Mouse (Mus musculus) stomach, embryonic 14.5 days (tissue): ENCODE measurements at regions not wholly inside any gene's neighbourhood (a gene's known extent, or its start where the extent isn't known, plus 50 kb on each side); places are given as distances from the start of the nearest gene placed in this dataset.

ENCODE experiments used
- ATAC-seq: fragments of 200-750 bp; cut with Nextera tagmentation; 2 replicates; pipeline ENCODE4 v1.8.0; 2017; ENCODE audit warnings: low read depth, moderate TSS enrichment; ENCODE audit not compliant: insufficient number of reproducible peaks, insufficient read depth, low FRiP score
- H3K27ac ChIP-seq: fragments of 300-500 bp; sonication (generic); 2 replicates; pipeline ENCODE4 v1.5.1; 2014; ENCODE audit warnings: mild to moderate bottlenecking, low read length, moderate library complexity, mixed read lengths
- H3K27me3 ChIP-seq: fragments of 300-500 bp; sonication (generic); 2 replicates; pipeline ENCODE4 v1.6.1; 2014; ENCODE audit warnings: low read length, control low read depth, mixed read lengths; ENCODE audit not compliant: control insufficient read depth, insufficient read depth
- H3K36me3 ChIP-seq: fragments of 300-500 bp; sonication (generic); 2 replicates; pipeline ENCODE4 v1.6.1; 2014; ENCODE audit warnings: mild to moderate bottlenecking, control low read depth, low read length, moderate library complexity, mixed read lengths; ENCODE audit not compliant: control insufficient read depth, insufficient read depth
- H3K4me1 ChIP-seq: fragments of 300-500 bp; sonication (generic); 2 replicates; pipeline ENCODE4 v1.6.1; 2014; ENCODE audit warnings: low read length, control low read depth, mixed read lengths; ENCODE audit not compliant: control insufficient read depth, insufficient read depth
- H3K4me2 ChIP-seq: fragments of 300-500 bp; sonication (generic); replicated peaks from 2 replicates; pipeline ENCODE4 v1.6.1; 2014; ENCODE audit warnings: low read depth, low read length, control low read depth
- H3K4me3 ChIP-seq: fragments of 300-500 bp; sonication (generic); 2 replicates; pipeline ENCODE4 v1.5.1; 2014; ENCODE audit warnings: low read depth, low read length, control low read depth
- H3K9ac ChIP-seq: fragments of 300-500 bp; sonication (generic); replicated peaks from 2 replicates; pipeline ENCODE4 v1.6.1; 2014; ENCODE audit warnings: low read depth, mild to moderate bottlenecking, control low read depth, low read length, moderate library complexity, mixed read lengths
- H3K9me3 ChIP-seq: fragments of 300-500 bp; sonication (generic); 2 replicates; pipeline ENCODE4 v1.6.1; 2016; ENCODE audit warnings: low read depth, low read length, control low read depth; ENCODE audit not compliant: control insufficient read depth
- WGBS: fragments of 180-500 bp; shearing (Covaris S2); extraction: QIAGEN DNeasy Blood & Tissue Kit; methylation state at CpG from one replicate; pipeline ENCODE4 v1.1.7; 2014; 5-methylcytosine and 5-hydroxymethylcytosine counted together

DNA sequence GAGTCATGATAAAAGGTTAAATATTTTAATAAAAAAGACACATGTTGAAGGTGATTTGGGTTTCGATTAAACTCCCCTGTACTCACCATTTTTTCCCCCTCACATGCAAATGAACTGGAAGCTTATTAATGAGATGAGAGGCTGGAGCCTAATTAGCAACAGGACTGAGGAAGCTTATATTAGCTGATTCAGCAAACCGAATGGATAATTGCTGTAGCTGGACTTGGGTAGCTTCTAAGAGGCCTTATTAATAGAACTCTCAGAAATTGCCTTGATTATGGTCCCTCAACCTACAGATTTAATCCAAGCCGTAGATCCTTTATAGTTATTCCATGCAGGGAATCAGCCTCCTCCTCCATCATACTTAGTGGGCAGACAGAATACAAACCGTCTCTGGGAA, 369.7 kb downstream of the Lmx1a start:
- H3K9me3 ChIP-seq: no peaks in the 10 kb centered on the region
- no peak for ATAC-seq
- H3K27me3 ChIP-seq: no peaks in the 10 kb centered on the region
- H3K4me1 ChIP-seq: no peaks in the 10 kb centered on the region
- 84% methylated on average over 4 of the region's 4 CpGs for WGBS
- H3K4me2 ChIP-seq: no peak overlapping the region
- H3K36me3 ChIP-seq: no peaks in the 10 kb centered on the region
- H3K27ac ChIP-seq: no peak overlapping the region
- H3K9ac ChIP-seq: no peak overlapping the region
- no peak overlapping the region for H3K4me3 ChIP-seq

DNA sequence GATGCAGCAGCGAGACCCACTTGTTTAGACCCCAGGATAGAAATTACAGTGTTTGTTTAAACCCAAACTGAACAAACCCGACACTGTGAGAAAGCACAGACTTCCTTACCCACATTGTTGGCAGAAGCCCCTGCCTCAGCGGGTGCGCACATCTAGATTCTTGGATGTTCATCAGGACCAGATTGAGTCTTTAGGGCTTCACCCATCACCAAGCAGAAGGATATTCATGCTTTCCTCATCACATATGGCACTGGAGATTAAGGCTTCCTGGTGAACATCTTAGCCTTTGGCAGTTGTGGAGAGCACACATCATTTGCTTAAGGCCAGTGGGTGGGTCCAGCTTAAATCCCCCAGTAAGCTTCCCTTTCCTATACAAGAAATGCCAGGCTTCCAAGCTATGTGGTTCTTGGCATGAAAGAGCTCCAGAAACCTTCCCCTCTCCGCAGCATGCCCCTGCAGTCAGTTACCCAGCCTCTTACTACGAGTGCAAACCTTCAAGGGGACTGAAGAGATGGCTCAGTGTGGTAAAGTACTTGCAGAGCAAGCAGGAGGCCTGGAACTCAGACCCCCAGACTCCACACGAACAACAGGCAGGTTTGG, 367.9 kb downstream of the Pbx1 start:
- Histone ChIP-seq H3K9me3 (no peaks in the 10 kb centered on the region), H3K4me1 (no peaks in the 10 kb centered on the region), H3K4me2 (no peak overlapping the region), H3K27me3 (no peaks in the 10 kb centered on the region), H3K4me3 (no peak overlapping the region), H3K9ac (no peak overlapping the region), H3K36me3 (no peaks in the 10 kb centered on the region), H3K27ac (no peak overlapping the region)
- ATAC-seq: no peak
- 79% methylated on average over 7 of the region's 7 CpGs for WGBS

DNA sequence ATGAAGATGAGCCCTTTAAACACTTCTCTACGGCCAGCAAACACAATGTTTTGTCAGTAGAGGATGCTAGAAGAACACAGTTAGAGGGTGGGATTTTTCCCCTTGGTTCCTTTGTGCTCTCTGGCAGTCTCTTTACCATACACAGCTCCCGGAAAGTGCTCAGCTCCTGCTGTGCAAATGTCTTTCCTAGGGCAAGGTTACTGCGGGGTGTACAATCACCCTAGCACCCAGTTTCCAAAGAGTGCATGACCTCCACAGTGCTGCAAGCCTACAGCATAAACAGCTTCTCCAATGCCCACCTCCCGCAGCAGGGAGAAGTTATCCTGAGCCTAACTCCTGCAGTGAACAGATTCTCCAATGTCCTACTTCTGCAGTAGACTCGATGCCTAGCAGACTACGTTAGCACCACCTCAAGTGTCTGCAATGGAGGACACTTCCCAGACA, 366.4 kb downstream of the Pbx1 start:
- Histone ChIP-seq H3K4me1 (no peaks in the 10 kb centered on the region), H3K9me3 (no peaks in the 10 kb centered on the region), H3K27me3 (no peaks in the 10 kb centered on the region), H3K9ac (no peak overlapping the region), H3K4me2 (no peak overlapping the region), H3K4me3 (no peak overlapping the region), H3K27ac (no peak overlapping the region), H3K36me3 (no peaks in the 10 kb centered on the region)
- ATAC-seq: no peak
- 64% methylated on average over 6 of the region's 6 CpGs for WGBS

DNA sequence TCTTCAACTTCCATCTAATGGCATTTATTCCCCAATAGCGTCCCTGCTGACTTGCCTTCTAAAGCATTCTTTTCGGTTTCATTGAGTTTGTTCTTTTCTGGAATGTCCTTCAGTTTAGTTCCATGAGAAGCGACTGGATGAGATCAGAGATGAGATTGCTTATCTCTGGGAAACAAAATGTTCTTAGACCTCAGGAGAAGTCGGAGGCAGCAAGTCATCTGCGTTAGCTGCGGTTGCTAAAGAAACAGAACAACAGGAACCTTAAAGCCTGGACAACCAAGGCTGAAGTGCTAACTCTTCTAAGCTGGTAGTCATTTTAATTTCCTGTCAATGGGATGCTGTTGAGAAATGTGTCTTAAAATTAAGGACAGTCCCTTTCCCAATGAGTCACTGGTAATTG, 365.3 kb downstream of the Pbx1 start:
- Histone ChIP-seq H3K4me3 (no peak overlapping the region), H3K36me3 (no peaks in the 10 kb centered on the region), H3K27me3 (no peaks in the 10 kb centered on the region), H3K4me2 (no peak overlapping the region), H3K9me3 (no peaks in the 10 kb centered on the region), H3K4me1 (no peaks in the 10 kb centered on the region), H3K27ac (peak overlapping the region; percentile 4; the same call in 1 of the 2 replicates), H3K9ac (no peak overlapping the region)
- no peak for ATAC-seq
- WGBS: 76% methylated on average over 6 of the region's 6 CpGs

DNA sequence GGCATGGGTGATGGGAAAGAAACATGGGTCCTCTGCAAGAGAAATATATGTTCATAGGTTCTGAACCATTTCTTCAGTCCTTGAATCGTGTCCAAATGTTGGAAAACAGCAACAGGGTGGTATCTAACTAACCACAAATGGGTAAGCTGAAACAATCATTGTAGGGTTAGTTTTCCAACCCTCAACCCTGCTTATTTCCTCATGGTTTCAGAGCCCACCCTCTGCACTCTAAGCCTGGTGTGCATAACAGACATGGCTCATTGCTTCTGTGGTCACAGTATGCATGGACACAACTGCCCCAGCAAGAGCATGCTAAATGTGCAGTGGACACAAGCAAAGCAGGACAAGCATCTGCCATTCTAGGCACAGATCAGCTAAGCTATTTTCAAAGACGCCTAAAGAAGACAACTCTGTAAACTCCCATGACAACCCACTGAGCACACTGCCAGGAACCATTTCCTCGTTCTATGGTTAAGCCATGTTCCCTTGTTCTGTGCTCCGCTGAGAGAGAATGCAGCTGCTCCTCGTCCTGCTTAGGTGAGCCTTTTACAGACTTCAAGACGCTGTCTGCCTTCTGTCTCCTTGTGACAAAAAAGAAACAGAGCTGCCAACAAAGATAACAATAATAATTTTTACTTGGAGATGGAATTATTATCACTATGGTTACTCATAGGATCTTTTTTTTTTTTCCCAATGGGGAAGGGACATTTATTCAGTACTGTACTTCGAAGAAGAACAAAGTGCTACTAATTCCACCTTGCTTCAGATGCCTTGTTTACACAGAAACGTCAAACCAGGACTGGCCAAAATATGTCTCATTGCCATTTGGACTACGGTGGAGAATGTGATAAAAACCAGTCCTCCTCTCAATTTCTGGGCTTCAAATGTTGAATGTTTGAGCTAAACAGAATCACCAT, 363.8 kb downstream of the Pbx1 start:
- H3K27ac ChIP-seq: peak overlapping the region; percentile 69; the same call in 1 of the 2 replicates
- peak; percentile 67; the same call in 1 of the 2 replicates for ATAC-seq
- no peak overlapping the region for H3K4me2 ChIP-seq

DNA sequence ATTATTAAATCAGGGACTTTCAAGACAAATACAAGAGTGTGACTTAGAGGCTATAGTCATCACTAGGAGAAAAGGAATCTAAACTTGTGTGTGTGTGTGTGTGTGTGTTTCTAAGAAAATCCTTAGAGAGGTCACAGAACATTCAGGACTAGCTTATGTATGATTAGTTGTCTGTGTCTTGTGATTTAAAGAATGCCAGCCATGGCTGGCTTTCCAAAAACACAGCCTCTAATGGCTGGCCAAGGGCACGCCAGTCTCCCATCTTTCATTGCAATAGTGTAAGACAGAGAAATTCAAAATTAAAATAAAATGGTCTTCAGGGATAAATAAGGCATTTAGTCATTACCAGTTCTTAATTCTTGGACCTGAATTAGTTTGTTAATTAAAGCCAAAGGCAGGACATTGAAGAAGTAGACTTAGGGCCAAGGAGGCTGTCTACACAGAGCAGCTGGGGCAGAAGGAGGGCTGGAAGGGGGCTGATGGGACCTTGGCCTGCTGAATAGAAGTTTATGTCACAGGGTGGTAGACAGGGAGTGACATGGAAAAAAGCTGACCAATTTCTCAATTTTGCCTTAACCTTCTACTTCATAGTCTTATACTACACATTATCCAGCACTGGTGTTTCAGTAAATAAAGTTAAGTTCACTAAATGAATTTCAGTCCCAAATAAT, 363.0 kb downstream of the Pbx1 start:
- Histone ChIP-seq H3K4me2 (no peak overlapping the region), H3K27me3 (no peaks in the 10 kb centered on the region), H3K4me1 (no peaks in the 10 kb centered on the region), H3K9ac (no peak overlapping the region), H3K27ac (peak overlapping the region; percentile 69; the same call in 1 of the 2 replicates), H3K9me3 (no peaks in the 10 kb centered on the region), H3K36me3 (no peaks in the 10 kb centered on the region), H3K4me3 (no peak overlapping the region)
- 65% methylated on average over 1 of the region's 1 CpGs for WGBS
- ATAC-seq: peak; percentile 28; the same call in 1 of the 2 replicates

More for the DNA sequence above, 363.8 kb downstream of the Pbx1 start:
- H3K4me3 ChIP-seq: no peak overlapping the region
- H3K9me3 ChIP-seq: no peaks in the 10 kb centered on the region
- no peaks in the 10 kb centered on the region for H3K27me3 ChIP-seq
- 34% methylated on average over 9 of the region's 9 CpGs for WGBS
- H3K4me1 ChIP-seq: no peaks in the 10 kb centered on the region
- no peak overlapping the region for H3K9ac ChIP-seq
- no peaks in the 10 kb centered on the region for H3K36me3 ChIP-seq
